Mouse (Mus musculus) bone marrow, adult 2 months (tissue): ENCODE data around the gene Gm42906.

Experiments used
- CTCF ChIP-seq: fragments of 200-500 bp; IDR thresholded peaks from 2 replicates; pipeline ENCODE4 v1.5.1; 2011; ENCODE audit warnings: low read length, control low read depth; ENCODE audit not compliant: control insufficient read depth, insufficient read depth
- POLR2A ChIP-seq: fragments of 200-500 bp; IDR thresholded peaks from 2 replicates; pipeline ENCODE4 v1.6.1; 2011; ENCODE audit warnings: low read depth, mild to moderate bottlenecking, control low read depth, low read length, borderline replicate concordance; ENCODE audit not compliant: control insufficient read depth

DNA sequence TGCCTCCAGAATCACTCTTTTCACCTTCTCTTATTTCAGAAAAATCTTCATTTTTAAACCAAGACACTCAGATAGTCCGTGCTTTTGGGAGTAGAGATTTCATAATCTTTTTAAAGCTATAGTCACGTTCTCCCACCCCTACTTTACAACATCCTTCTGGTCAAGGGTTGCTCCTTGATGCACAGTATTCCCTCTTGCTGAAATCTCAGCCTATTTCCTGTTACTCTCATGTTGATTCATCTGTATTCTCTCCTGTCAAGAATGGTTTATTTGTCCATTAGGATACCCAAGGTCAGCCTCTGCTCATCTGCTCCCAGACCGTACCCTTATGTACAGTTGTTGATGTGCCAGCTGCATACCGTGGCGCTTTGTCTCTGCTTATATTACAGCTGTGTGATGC, 284.0 kb downstream of the Gm42906 start:
- TF ChIP-seq CTCF (no peak), POLR2A (no peak)
